In genomic region chr17:55083357-55084099, GRCm38 (mm10) we compare ENCODE assay signal across 16 mouse cellular contexts.
DNase-seq lines count a peak whose midpoint lies in the region; ATAC-seq and TF ChIP-seq lines count a peak whose summit lies in the region.
"Had no signal": no experiment of that assay in that cellular context is flagged by ENCODE, and none has a peak within 500 bp of the region (broad histone marks: within the 10 kb centered on the region; RNA-seq: fewer than 3 reads in every experiment).

No protein-coding gene starts in this region.

- no peaks in the 10 kb centered on the region for H3K4me1 ChIP-seq in forebrain, postnatal 0 days (ENCODE audit: insufficient read depth)
- H3K4me1 ChIP-seq in forebrain, embryonic 16.5 days (replicated peaks; ENCODE audit: control insufficient read depth, insufficient read depth, low read length), result no peaks in the 10 kb centered on the region
- H3K4me1 ChIP-seq in intestine, postnatal 0 days (replicated peaks; ENCODE audit: control insufficient read depth, insufficient read depth, low read length), result no peaks in the 10 kb centered on the region
- H3K4me1 ChIP-seq: forebrain, embryonic 10.5 days; hindbrain, embryonic 15.5 days; midbrain, embryonic 12.5 days had no signal

- TF ChIP-seq CTCF in forebrain, postnatal 0 days (IDR thresholded peaks at IDR 0.05; ENCODE audit: low read depth), result no peak
- TF ChIP-seq CTCF in layer of hippocampus, adult 2 months (conservative IDR thresholded peaks at IDR 0.05), result no peak
- no peak for TF ChIP-seq CTCF in left cerebral cortex, adult 2 months (IDR thresholded peaks at IDR 0.05)
- no peak for TF ChIP-seq CTCF in intestine, postnatal 0 days (IDR thresholded peaks at IDR 0.05; ENCODE audit: low read depth)

- DNase-seq in forebrain, postnatal 0 days, result peak; percentile 38
- peak; percentile 35 to 46 for DNase-seq in layer of hippocampus, adult 2 months (ENCODE audit: low spot score in 2 of 2)
- peak in 1 of 2 experiments; percentile 16 for DNase-seq in left cerebral cortex, adult 2 months (ENCODE audit: extremely low spot score in 1 of 2, low spot score in 2 of 2)
- peak; percentile 4 to 17 for DNase-seq in right cerebral cortex, postnatal 36 days (ENCODE audit: low spot score in 2 of 2)
- DNase-seq in cerebellum, postnatal 4 days (ENCODE audit: low spot score in 2 of 2), result no peak
- DNase-seq in lung, postnatal 4 days, result no peak
- DNase-seq: heart, adult 18-20 months; heart, postnatal 10 days; kidney, adult 9 months; kidney, postnatal 4 days had no signal

- no peak overlapping the region for H3K9ac ChIP-seq in forebrain, postnatal 0 days
- no peak overlapping the region for H3K9ac ChIP-seq in forebrain, embryonic 16.5 days (replicated peaks; ENCODE audit: low read depth, low read length)
- no peak overlapping the region for H3K9ac ChIP-seq in intestine, postnatal 0 days (ENCODE audit: low read depth, low read length)
- H3K9ac ChIP-seq: hindbrain, embryonic 15.5 days; midbrain, embryonic 12.5 days had no signal

- H3K36me3 ChIP-seq in forebrain, postnatal 0 days (ENCODE audit: insufficient read depth), result no peaks in the 10 kb centered on the region
- no peaks in the 10 kb centered on the region for H3K36me3 ChIP-seq in forebrain, embryonic 16.5 days (ENCODE audit: control insufficient read depth, insufficient read depth)
- H3K36me3 ChIP-seq in intestine, postnatal 0 days (ENCODE audit: control insufficient read depth, insufficient read depth), result no peaks in the 10 kb centered on the region
- H3K36me3 ChIP-seq: forebrain, embryonic 10.5 days; hindbrain, embryonic 15.5 days; midbrain, embryonic 12.5 days had no signal

- intact Hi-C loops in left cerebral cortex, adult 2 months (cut with DNase I), result loop anchor here (5.0 to 10.0 kb wide), 5 partner anchors 199 to 721 kb away; partner anchors contain the start of gene St6gal2

- no peaks in the 10 kb centered on the region for H3K27me3 ChIP-seq in forebrain, postnatal 0 days (ENCODE audit: insufficient read depth, low read length)
- H3K27me3 ChIP-seq in forebrain, embryonic 16.5 days (replicated peaks; ENCODE audit: control insufficient read depth, insufficient read depth, low read length), result no peaks in the 10 kb centered on the region
- H3K27me3 ChIP-seq in intestine, postnatal 0 days (replicated peaks; ENCODE audit: control insufficient read depth, insufficient read depth, low read length), result no peaks in the 10 kb centered on the region
- H3K27me3 ChIP-seq: hindbrain, embryonic 15.5 days; midbrain, embryonic 12.5 days; Patski had no signal

- H3K27ac ChIP-seq in forebrain, postnatal 0 days (ENCODE audit: low read depth, low read length), result no peak overlapping the region
- H3K27ac ChIP-seq in forebrain, embryonic 16.5 days (ENCODE audit: low read length), result no peak overlapping the region
- no peak overlapping the region for H3K27ac ChIP-seq in layer of hippocampus, adult 2 months
- peak overlapping the region; percentile 64 for H3K27ac ChIP-seq in left cerebral cortex, adult 2 months
- H3K27ac ChIP-seq in intestine, postnatal 0 days (ENCODE audit: low read depth, low read length), result no peak overlapping the region
- H3K27ac ChIP-seq: forebrain, embryonic 10.5 days; hindbrain, embryonic 15.5 days; midbrain, embryonic 12.5 days had no signal

- no peak overlapping the region for H3K4me3 ChIP-seq in forebrain, postnatal 0 days (ENCODE audit: low read depth, low read length)
- no peak overlapping the region for H3K4me3 ChIP-seq in forebrain, embryonic 16.5 days (replicated peaks; ENCODE audit: low read length)
- H3K4me3 ChIP-seq in layer of hippocampus, adult 2 months, result no peak overlapping the region
- no peak overlapping the region for H3K4me3 ChIP-seq in left cerebral cortex, adult 2 months
- H3K4me3 ChIP-seq in intestine, postnatal 0 days (ENCODE audit: low read depth, low read length), result no peak overlapping the region
- H3K4me3 ChIP-seq: forebrain, embryonic 10.5 days; hindbrain, embryonic 15.5 days; midbrain, embryonic 12.5 days had no signal

- H3K4me2 ChIP-seq in forebrain, postnatal 0 days (ENCODE audit: low read depth), result no peak overlapping the region
- H3K4me2 ChIP-seq in forebrain, embryonic 16.5 days (ENCODE audit: low read length), result no peak overlapping the region
- H3K4me2 ChIP-seq in intestine, postnatal 0 days (replicated peaks; ENCODE audit: low read depth), result no peak overlapping the region
- H3K4me2 ChIP-seq: hindbrain, embryonic 15.5 days; midbrain, embryonic 12.5 days had no signal

- ATAC-seq in forebrain, postnatal 0 days, result peak; percentile 77
- ATAC-seq in forebrain, embryonic 16.5 days, result no peak
- no peak for ATAC-seq in intestine, postnatal 0 days
- ATAC-seq: Patski had no signal

- 58% methylated on average over 6 of the region's 6 CpGs for WGBS in forebrain, postnatal 0 days
- WGBS in forebrain, embryonic 16.5 days, result 59% methylated on average over 6 of the region's 6 CpGs
- WGBS in intestine, postnatal 0 days, result 79% methylated on average over 6 of the region's 6 CpGs

- H3K9me3 ChIP-seq in forebrain, postnatal 0 days (ENCODE audit: low read length), result no peaks in the 10 kb centered on the region
- H3K9me3 ChIP-seq in forebrain, embryonic 16.5 days (ENCODE audit: control insufficient read depth, low read length), result no peaks in the 10 kb centered on the region
- no peaks in the 10 kb centered on the region for H3K9me3 ChIP-seq in intestine, postnatal 0 days (ENCODE audit: control insufficient read depth)
- H3K9me3 ChIP-seq: forebrain, embryonic 10.5 days; hindbrain, embryonic 15.5 days; midbrain, embryonic 12.5 days had no signal

Comparison
In these comparisons a context has a peak if more than half of its experiments do, and no peak if none do; other contexts are left out.
1. DNase-seq: peak in forebrain, postnatal 0 days (single experiment), layer of hippocampus, adult 2 months (2 of 2) and right cerebral cortex, postnatal 36 days (2 of 2); none in cerebellum, postnatal 4 days (0 of 2) and lung, postnatal 4 days (0 of 2).